Mouse (Mus musculus): ENCODE data around the gene Vps11.
A peak's percentile ranks its signal among the peaks of the same experiment; 100 is the strongest.

DNA sequence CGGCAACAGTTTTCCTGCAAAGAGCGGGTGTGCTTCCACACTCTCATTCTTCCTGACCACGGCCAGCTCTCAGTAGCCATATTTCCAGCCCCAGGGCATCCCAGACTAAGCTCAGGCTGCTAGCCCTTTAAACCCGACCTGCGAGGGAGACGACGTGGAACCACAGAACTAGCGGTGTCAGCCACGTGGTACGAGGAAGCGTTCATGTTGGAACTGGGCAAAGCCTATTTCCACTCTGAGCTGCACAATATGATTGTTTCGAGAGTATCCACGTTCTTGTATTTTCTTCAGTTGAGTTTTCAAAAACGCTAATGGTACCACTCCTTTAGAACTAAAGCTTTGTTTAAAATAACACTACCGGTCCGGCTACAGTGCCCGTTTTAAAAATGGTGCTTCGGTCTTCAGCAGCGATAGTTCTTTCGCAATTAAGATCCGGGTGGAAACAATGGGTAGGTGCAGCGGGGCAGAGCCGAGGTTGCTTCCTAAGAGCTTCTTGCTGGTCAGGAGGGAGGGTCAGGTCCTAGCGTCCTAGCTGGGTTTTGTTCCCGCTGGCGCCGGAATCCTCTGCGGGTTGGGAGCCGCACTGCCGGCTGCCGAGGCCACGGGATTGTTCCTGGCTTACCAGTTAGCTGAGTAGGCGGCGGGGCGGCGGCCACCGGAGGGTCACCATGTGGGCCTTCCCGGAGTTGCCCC, 35.0 kb downstream of the Vps11 start:
- TF ChIP-seq CTCF (IDR thresholded peaks at IDR 0.05; ENCODE audit: borderline replicate concordance, control insufficient read depth, extremely low read depth, insufficient read depth, low read length, poor library complexity) = no peak
- TF ChIP-seq POLR2A (IDR thresholded peaks at IDR 0.05; ENCODE audit: control insufficient read depth, extremely low read depth, insufficient read depth, low read length, poor library complexity) = 0 out of 2 replicates have a peak, but pooled peaks have one; percentile 2

All from thymus, adult 2 months (tissue).